Mouse (Mus musculus) bone marrow macrophage, adult 2 months (primary cell): Measurements from ENCODE around the gene B3gnt3.

Experiments
- CTCF ChIP-seq: IDR thresholded peaks from 2 replicates; pipeline ENCODE4 v1.5.1; 2012; ENCODE audit warnings: low read depth, mild to moderate bottlenecking, low read length, moderate library complexity
- POLR2A ChIP-seq: IDR thresholded peaks from 2 replicates; pipeline ENCODE4 v1.6.1; 2012; ENCODE audit warnings: mild to moderate bottlenecking, low read depth, low read length, borderline replicate concordance

DNA sequence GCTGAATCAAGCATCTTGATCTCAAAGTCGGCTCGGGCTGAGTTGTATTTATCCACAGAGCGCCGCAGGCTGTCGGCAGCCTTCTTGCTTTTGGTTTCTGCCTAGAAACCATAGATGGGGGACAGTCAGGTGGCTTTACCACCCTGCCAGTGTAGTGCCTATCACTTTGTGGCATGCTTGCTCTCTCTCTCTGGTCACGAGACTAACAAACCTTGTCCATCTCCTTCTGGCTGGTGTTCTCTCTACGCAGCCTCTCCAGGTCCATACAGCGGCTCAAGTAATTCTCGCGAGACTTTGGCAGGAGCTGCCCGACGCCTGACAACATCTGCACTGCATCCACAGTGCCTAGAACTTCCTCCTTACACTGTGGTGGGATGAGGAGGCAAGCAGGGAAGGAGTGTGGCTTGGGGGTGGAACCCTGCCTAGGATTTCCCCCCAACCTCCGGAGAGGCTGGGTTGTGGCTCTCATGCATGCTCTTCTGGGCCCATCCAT is 15.0 kb upstream of the B3gnt3 start:
- TF ChIP-seq CTCF (no peak), POLR2A (no peak)
